Mouse (Mus musculus) lung, postnatal 36 days (tissue): ENCODE data around the gene P2rx2.
A peak's percentile ranks its signal among the peaks of the same experiment; 100 is the strongest.

Source experiments
- DNase-seq: peaks from one replicate; pipeline ENCODE4 v3.0.0; 2022; ENCODE audit warnings: mixed read lengths

P2rx2 gene

DNA sequence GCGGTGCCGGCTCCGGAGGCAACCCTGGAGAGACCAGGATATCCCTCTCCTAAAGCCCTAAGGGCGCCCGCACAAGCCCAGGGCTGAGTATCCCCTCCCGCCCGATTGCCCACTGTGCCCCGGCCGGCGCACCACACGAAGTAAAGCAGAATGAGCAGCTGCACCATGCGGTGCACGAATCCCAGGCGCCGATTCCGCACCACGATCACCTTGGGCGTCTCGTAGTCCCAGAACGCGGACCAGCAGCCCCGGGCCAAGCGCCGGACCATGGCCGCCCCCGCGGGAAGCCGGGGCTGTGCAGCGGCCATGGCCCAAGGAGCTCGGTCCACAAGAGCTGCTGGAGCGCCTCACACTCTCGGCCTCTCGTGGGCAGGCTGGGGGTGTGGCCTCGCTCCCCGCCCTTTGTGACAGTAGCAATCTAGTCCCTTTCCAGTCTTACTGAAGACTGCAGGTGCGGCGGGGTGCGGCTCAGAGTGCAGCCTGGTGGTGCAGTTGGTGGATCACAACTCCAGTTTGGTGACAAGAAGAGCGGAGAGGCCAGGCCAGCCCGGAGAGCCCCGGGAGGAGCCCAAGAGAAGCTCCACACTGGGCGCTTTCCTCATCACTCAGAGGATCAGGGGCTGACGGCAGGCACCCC is at the start of gene P2rx2:
Gene P2rx2 (minus strand): TSS at position 565 of the 637 bp plus-strand sequence.
- DNase-seq, result peak; percentile 72

DNA sequence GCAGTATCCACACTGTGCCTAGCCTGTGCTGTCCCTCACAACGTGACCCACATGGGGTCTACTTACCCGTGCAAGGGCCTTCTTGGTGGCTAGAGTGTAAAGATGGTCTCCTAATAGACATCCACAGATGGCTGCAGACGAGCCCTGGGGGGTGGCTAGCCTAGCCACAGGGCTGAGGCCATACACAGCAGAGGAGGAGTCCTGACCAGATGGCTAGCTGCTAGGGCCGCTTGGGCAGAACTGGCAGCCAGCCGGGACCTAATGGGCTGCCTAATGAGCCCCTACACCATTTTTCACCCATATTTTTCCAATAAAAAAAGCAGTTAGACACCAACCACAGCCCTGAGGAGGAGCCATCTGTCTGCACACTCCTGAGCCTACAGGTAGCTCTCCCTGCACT is 49.7 kb upstream of the P2rx2 start:
- no peak for DNase-seq

- no peak for DNase-seq
Measured at GRCm38 (mm10) chr5:110390631-110391030, 47.6 kb upstream of the P2rx2 start.

GRCm38 (mm10) chr5:110387332-110387731 is 44.3 kb upstream of the P2rx2 start:
- no peak for DNase-seq

- DNase-seq, result peak; percentile 67
Measured at GRCm38 (mm10) chr5:110386371-110387330, 43.6 kb upstream of the P2rx2 start.

DNA sequence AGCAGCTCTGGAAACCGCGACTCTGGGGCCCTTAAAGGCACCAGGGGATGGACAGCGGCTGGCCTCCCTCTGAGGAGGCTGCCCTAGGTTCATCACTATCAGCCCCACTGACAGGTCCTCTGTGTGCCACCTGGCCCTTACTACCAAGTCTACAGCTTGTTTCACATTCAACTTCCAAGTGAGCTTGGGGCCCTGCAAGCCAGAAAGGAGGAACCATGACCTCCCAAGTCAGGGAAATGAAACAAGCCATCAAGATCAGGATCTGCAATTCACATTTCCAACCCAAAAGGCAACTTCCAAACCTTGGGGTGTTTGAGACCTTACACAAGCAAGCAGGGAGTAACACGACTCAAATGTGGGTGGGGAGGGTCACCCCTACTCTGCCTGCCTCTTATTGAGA is 42.3 kb upstream of the P2rx2 start:
- no peak for DNase-seq

DNA sequence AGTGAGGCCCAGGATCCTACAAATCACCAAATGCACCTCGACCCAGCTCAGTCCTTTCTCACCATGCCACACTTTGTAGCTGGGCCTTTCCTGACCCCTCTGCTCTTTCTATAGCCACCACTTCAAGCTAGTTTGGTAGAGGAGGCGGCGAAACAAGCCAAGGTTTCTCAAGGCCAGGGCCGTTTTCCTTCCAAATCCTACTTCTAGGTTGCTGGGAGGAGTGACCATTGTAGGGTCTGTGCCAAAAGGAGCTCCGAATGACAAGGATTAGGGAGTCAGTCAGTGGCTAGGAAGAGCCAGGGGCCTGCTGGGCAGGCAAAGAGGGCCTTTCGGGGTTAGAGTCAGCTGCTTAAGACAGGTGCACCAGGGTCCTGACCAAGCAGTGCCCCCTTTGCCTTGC is 41.5 kb upstream of the P2rx2 start:
- no peak for DNase-seq

GRCm38 (mm10) chr5:110379823-110380222 is 36.8 kb upstream of the P2rx2 start:
- no peak for DNase-seq

DNA sequence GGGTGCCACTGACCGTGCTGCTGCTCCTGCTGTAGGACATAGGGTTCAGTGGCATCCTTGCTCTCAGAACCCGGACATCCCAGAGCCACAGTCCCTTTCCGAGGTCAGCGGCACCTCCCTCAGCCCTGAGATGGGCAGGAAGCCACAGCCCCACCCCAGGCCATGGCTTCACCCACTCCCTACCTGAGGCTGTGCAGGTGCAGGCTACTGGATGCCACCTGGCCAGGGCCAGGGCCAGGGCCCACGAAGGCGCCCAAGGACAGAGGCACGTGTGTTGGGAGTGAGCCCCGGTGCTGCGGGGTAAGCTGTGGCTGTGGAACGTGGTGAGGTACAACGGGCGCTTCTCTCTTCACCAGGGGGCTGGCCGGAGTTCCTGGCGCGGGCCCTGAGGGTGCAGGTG is 36.1 kb upstream of the P2rx2 start:
- DNase-seq, result no peak

DNA sequence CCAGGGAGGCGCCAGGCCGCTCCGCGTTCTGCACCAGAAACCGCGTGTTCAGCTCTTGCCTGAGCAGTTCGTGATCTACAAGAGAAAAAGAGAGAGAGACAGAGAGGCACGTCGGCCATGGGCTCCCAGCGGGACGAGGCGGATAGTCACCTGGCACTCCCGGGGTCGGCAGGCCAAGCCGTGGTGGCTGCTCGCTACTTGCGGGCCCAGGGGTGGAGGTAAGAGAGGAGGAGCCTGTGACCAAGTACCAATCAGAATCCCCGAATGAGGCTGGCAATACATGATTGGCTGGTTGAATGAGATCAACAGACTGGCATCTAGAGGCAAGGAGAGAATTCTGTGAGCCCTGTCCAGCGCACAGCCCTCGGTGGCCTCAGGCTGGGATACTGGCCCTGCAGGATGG is 35.2 kb upstream of the P2rx2 start:
- DNase-seq, result no peak

- peak; percentile 85 for DNase-seq
Measured at GRCm38 (mm10) chr5:110376802-110377433, 33.9 kb upstream of the P2rx2 start.

GRCm38 (mm10) chr5:110363822-110364545 is 21.0 kb upstream of the P2rx2 start:
- DNase-seq, result no peak

- peak; percentile 76 for DNase-seq
Measured at GRCm38 (mm10) chr5:110363179-110363821, 20.3 kb upstream of the P2rx2 start.

GRCm38 (mm10) chr5:110362813-110363178 is 19.8 kb upstream of the P2rx2 start:
- no peak for DNase-seq

DNA sequence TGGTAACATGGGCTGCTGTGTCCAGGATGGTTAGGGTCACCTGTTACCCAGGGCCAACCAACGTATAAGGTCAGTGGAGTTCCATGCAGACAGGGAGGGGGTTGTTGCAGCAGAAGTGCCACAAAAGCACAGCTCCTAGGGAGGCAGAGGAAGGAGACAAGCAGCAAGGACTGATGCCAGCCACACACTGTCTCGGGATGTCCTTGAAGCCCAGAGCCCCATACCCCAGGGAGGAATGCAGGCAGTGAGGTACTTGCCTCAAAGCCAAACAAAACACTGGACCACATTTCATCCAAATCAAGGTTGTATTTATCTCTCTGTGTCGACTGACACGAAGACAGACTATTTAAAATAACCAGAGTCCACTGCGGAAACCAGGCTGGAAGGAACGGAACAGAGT is 18.5 kb upstream of the P2rx2 start:
- no peak for DNase-seq

DNA sequence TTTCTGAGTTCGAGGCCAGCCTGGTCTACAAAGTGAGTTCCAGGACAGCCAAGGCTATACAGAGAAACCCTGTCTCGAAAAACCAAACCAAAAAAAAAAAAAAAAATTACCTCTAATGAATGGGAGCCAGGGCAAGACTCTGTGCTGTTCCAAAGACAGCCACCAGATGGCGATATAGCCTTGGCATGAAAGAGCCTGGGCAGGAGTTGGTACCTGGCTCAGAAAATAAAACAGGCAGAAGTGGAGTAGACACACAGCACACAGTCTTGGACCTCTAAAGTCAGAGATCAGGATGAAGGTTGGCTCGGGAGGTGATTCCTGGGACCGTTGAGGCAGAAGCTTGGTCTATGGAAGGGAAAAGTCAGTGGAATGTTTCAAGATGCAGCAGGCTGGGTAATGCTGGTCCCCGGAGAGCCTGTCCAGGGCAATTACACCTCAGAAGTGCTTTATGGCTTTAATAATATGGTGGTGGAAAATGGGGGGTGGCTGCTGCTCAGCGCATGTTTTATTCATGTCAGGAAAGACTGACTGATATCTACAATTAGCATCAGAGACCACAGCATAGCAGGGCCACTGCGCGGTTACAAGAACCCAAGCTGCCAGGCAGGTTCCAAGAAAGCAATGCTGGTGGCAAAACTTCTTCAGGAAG is 14.6 kb upstream of the P2rx2 start:
- DNase-seq, result peak; percentile 91

GRCm38 (mm10) chr5:110354716-110355115 is 11.7 kb upstream of the P2rx2 start:
- DNase-seq, result peak; percentile 52

- DNase-seq, result no peak
Measured at GRCm38 (mm10) chr5:110347006-110347405, 4.0 kb upstream of the P2rx2 start.

DNA sequence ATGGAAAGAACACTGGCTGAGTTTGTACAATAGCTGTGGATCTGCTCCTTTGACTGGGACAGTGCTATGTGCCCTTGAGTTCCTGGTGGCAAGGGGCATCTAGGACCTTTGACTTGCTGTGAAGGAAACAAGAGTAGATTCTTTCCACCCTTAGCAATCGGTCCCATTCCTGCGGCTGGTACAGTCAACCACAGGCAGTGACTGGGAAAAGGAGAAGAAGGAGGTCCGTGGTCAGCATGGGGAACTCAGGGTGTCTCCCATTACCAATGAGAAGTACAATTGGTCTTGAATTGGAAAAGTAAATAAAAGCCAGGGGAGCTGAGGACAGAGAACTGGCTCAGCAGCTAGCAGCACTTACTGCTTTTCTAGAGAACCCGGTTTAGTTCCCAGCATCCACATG is 2.5 kb upstream of the P2rx2 start:
- DNase-seq, result no peak

GRCm38 (mm10) chr5:110344524-110344923 is 1.5 kb upstream of the P2rx2 start, which contains the start of gene Lrcol1:
Gene Lrcol1, plus strand, starts transcription at chr5:110344730.
- peak; percentile 58 for DNase-seq

DNA sequence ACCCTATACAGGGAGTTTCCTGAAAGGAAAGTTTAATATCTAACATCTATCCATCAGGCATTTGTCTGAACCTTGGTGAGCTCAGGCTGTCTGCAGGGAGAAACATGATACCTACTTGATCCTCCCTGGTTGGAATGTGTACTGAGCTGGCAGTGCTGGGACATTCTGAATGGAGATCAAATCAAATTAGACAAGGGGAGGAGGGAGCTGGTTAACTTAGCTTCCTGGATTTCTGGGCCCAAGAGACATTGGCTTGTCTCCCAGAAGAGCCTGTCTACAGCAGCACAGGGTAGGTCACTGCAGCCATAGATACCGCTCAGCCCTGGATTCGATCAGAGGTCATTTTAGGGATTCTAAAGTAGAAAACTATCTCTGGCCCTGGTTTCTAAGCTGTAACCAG is 4.2 kb downstream of the P2rx2 start:
- no peak for DNase-seq

GRCm38 (mm10) chr5:110330508-110330907 is 12.5 kb downstream of the P2rx2 start:
- DNase-seq, result no peak
